Mouse (Mus musculus) stomach, embryonic 15.5 days (tissue): ENCODE results near the gene Tet3. TPM values are rescaled to one million over a fixed set of nuclear protein-coding genes. Genes with fewer than 3 reads are reported as not detected.

Experiments used
- ATAC-seq: fragments of 200-750 bp; cut with Nextera tagmentation; 2 replicates; pipeline ENCODE4 v1.8.0; 2017; ENCODE audit warnings: low read depth, moderate number of reproducible peaks, moderate TSS enrichment; ENCODE audit not compliant: insufficient read depth, low FRiP score
- H3K27ac ChIP-seq: fragments of 300-500 bp; sonication (generic); 2 replicates; pipeline ENCODE4 v1.5.1; 2015; ENCODE audit warnings: mild to moderate bottlenecking, inconsistent platforms
- H3K27me3 ChIP-seq: fragments of 300-500 bp; sonication (generic); replicated peaks from 2 replicates; pipeline ENCODE4 v1.6.1; 2015; ENCODE audit warnings: inconsistent platforms
- H3K36me3 ChIP-seq: fragments of 300-500 bp; sonication (generic); 2 replicates; pipeline ENCODE4 v1.6.1; 2015; ENCODE audit warnings: inconsistent platforms
- H3K4me1 ChIP-seq: fragments of 300-500 bp; sonication (generic); 2 replicates; pipeline ENCODE4 v1.6.1; 2015; ENCODE audit warnings: inconsistent platforms
- H3K4me2 ChIP-seq: fragments of 300-500 bp; sonication (generic); 2 replicates; pipeline ENCODE4 v1.6.1; 2015; ENCODE audit warnings: mild to moderate bottlenecking, inconsistent platforms
- H3K4me3 ChIP-seq: fragments of 300-500 bp; sonication (generic); replicated peaks from 2 replicates; pipeline ENCODE4 v1.5.1; 2015; ENCODE audit warnings: inconsistent platforms
- H3K9ac ChIP-seq: fragments of 300-500 bp; sonication (generic); 2 replicates; pipeline ENCODE4 v1.6.1; 2015; ENCODE audit warnings: inconsistent platforms
- H3K9me3 ChIP-seq: fragments of 300-500 bp; sonication (generic); 2 replicates; pipeline ENCODE4 v1.6.1; 2016; ENCODE audit warnings: inconsistent platforms
- WGBS: fragments of 180-500 bp; shearing (Covaris S2); methylation state at CpG from one replicate; pipeline ENCODE4 v1.1.7; 2015; 5-methylcytosine and 5-hydroxymethylcytosine counted together
- polyA plus RNA-seq: library from polyadenylated mRNA; unstranded; fragments of >200 nt; fragmentation: Nextera tagmentation; extraction: Ambion mirVana; gene quantifications from 2 replicates; pipeline ENCODE4 v1.2.1, GENCODE M21; 2015

The Tet3 gene
- polyA plus RNA-seq, 1 experiment from 2014 or later = 39.6 TPM

GRCm38 (mm10) chr6:83437225-83437624, 21.7 kb downstream of the Tet3 start:
- 86% methylated on average over 3 of the region's 3 CpGs for WGBS
- H3K4me3 ChIP-seq = no peak overlapping the region
- H3K9ac ChIP-seq = no peak overlapping the region
- no peaks in the 10 kb centered on the region for H3K36me3 ChIP-seq
- no peak for ATAC-seq
- no peaks in the 10 kb centered on the region for H3K27me3 ChIP-seq
- H3K9me3 ChIP-seq = no peaks in the 10 kb centered on the region
- H3K4me2 ChIP-seq = no peak overlapping the region
- H3K27ac ChIP-seq = no peak overlapping the region
- H3K4me1 ChIP-seq = peaks cover 61% of the 10 kb centered on the region

GRCm38 (mm10) chr6:83436547-83436946, 22.3 kb downstream of the Tet3 start:
- H3K9ac ChIP-seq = no peak overlapping the region
- 78% methylated on average over 4 of the region's 4 CpGs for WGBS

GRCm38 (mm10) chr6:83435174-83435573, 23.7 kb downstream of the Tet3 start:
- Histone ChIP-seq H3K4me1 (peaks cover 54% of the 10 kb centered on the region), H3K36me3 (no peaks in the 10 kb centered on the region)

More at GRCm38 (mm10) chr6:83436547-83436946, 22.3 kb downstream of the Tet3 start:
- Histone ChIP-seq H3K27me3 (no peaks in the 10 kb centered on the region), H3K36me3 (no peaks in the 10 kb centered on the region), H3K4me1 (peaks cover 59% of the 10 kb centered on the region), H3K4me2 (no peak overlapping the region), H3K9me3 (no peaks in the 10 kb centered on the region), H3K27ac (no peak overlapping the region), H3K4me3 (no peak overlapping the region)
- ATAC-seq = no peak

GRCm38 (mm10) chr6:83433546-83433945, 25.3 kb downstream of the Tet3 start:
- Histone ChIP-seq H3K36me3 (peaks cover 5% of the 10 kb centered on the region; the same call in 1 of the 2 replicates), H3K4me3 (no peak overlapping the region), H3K4me1 (peaks cover 38% of the 10 kb centered on the region), H3K4me2 (no peak overlapping the region), H3K27ac (peak overlapping the region; percentile 28), H3K9me3 (no peaks in the 10 kb centered on the region), H3K9ac (no peak overlapping the region), H3K27me3 (no peaks in the 10 kb centered on the region)
- 68% methylated on average over 4 of the region's 4 CpGs for WGBS
- no peak for ATAC-seq

More at GRCm38 (mm10) chr6:83435174-83435573, 23.7 kb downstream of the Tet3 start:
- no peaks in the 10 kb centered on the region for H3K27me3 ChIP-seq
- H3K27ac ChIP-seq = no peak overlapping the region; the same call in 1 of the 2 replicates
- no peaks in the 10 kb centered on the region for H3K9me3 ChIP-seq
- ATAC-seq = no peak
- no peak overlapping the region for H3K4me2 ChIP-seq
- no peak overlapping the region for H3K9ac ChIP-seq
- no peak overlapping the region for H3K4me3 ChIP-seq
- 51% methylated on average over 5 of the region's 5 CpGs for WGBS

- H3K4me1 ChIP-seq = peaks cover 37% of the 10 kb centered on the region
- WGBS = 71% methylated on average over 7 of the region's 7 CpGs
- no peak overlapping the region for H3K4me2 ChIP-seq
- no peaks in the 10 kb centered on the region for H3K9me3 ChIP-seq
- peak overlapping the region; percentile 28; the same call in 1 of the 2 replicates for H3K27ac ChIP-seq
- no peak overlapping the region for H3K9ac ChIP-seq
- no peak overlapping the region for H3K4me3 ChIP-seq
- H3K36me3 ChIP-seq = peaks cover 5% of the 10 kb centered on the region; the same call in 1 of the 2 replicates
- no peaks in the 10 kb centered on the region for H3K27me3 ChIP-seq
- peak; percentile 63; the same call in 1 of the 2 replicates for ATAC-seq
Observed at GRCm38 (mm10) chr6:83432966-83433365, 25.9 kb downstream of the Tet3 start.

DNA sequence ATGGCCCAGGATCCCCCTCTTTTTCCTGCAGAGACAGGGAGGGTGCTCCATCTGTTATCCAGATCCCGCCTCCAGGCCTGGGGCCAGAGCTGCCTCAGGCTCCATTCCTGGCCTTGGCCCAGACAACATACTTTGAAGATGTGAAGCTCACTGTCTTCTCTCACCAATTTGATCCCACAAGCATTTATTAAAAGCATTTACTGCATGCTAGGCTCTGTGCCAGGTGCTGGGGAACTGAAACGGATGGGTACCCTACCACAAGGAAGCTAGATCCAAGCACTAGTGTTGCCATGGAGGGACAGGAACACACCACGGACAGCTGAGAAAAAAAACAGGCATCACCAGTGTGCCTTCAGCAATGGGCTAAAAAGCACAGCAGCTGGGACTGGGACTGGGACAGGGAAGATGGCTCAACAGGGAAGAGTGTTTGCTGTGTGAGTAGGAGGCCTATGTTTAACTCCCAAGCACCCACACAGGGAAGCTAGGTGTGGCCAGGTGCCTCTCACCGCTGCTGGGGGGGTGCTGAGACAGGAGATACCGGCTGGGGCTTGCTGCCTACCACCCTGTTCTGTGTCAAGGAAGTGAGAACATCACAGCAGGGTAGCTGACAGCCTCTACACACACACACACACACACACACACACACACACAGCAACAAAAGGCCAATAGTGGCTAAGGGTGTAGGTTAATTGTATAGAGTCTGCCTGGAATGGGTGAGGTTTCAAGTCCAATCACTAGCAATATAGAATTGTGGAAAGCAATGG, 30.7 kb downstream of the Tet3 start:
- Histone ChIP-seq H3K4me3 (no peak overlapping the region), H3K27me3 (no peaks in the 10 kb centered on the region), H3K4me2 (no peak overlapping the region; the same call in 1 of the 2 replicates), H3K4me1 (peaks cover 32% of the 10 kb centered on the region), H3K9me3 (no peaks in the 10 kb centered on the region), H3K36me3 (peaks cover 12% of the 10 kb centered on the region; the same call in 1 of the 2 replicates), H3K27ac (peak overlapping the region; percentile 54), H3K9ac (no peak overlapping the region)
- peak; percentile 32; the same call in 1 of the 2 replicates for ATAC-seq
- 36% methylated on average over 5 of the region's 5 CpGs for WGBS

DNA sequence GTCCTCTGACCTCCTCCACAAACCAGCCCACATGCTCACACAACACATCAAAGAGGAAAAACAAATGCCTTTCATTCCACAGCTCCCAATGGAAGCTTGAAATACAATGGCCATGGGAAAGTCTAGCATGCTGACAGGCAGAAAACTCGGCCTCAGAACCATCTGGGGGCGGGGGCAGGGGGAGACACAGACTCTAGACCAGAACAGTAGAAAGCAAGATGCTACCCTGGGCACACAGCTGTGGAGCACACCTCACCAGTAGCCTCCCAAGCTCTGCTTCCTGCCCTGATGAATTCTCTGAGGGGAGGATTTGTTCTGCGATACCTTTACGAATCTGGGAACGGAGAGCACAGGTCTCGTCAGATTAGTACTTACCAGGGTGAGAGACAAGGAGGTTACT, 31.4 kb downstream of the Tet3 start:
- Histone ChIP-seq H3K27me3 (no peaks in the 10 kb centered on the region), H3K4me3 (no peak overlapping the region), H3K4me2 (no peak overlapping the region), H3K4me1 (peaks cover 36% of the 10 kb centered on the region), H3K36me3 (peaks cover 12% of the 10 kb centered on the region; the same call in 1 of the 2 replicates), H3K9ac (no peak overlapping the region), H3K9me3 (no peaks in the 10 kb centered on the region), H3K27ac (peak overlapping the region; percentile 54)
- no peak for ATAC-seq
- WGBS = 66% methylated on average over 6 of the region's 6 CpGs

GRCm38 (mm10) chr6:83426576-83426975, 32.3 kb downstream of the Tet3 start:
- Histone ChIP-seq H3K9ac (no peak overlapping the region), H3K4me2 (no peak overlapping the region), H3K27me3 (no peaks in the 10 kb centered on the region), H3K36me3 (peaks cover 12% of the 10 kb centered on the region; the same call in 1 of the 2 replicates), H3K4me3 (no peak overlapping the region), H3K9me3 (no peaks in the 10 kb centered on the region), H3K27ac (0 out of 2 replicates have a peak overlapping the region, but pooled peaks have one; percentile 54), H3K4me1 (peaks cover 40% of the 10 kb centered on the region)
- 89% methylated on average over 3 of the region's 3 CpGs for WGBS
- ATAC-seq = no peak

GRCm38 (mm10) chr6:83424053-83424404, 34.9 kb downstream of the Tet3 start:
- no peak overlapping the region for H3K9ac ChIP-seq
- H3K36me3 ChIP-seq = 0 out of 2 replicates have a peak, but pooled peaks cover 7% of the 10 kb centered on the region

DNA sequence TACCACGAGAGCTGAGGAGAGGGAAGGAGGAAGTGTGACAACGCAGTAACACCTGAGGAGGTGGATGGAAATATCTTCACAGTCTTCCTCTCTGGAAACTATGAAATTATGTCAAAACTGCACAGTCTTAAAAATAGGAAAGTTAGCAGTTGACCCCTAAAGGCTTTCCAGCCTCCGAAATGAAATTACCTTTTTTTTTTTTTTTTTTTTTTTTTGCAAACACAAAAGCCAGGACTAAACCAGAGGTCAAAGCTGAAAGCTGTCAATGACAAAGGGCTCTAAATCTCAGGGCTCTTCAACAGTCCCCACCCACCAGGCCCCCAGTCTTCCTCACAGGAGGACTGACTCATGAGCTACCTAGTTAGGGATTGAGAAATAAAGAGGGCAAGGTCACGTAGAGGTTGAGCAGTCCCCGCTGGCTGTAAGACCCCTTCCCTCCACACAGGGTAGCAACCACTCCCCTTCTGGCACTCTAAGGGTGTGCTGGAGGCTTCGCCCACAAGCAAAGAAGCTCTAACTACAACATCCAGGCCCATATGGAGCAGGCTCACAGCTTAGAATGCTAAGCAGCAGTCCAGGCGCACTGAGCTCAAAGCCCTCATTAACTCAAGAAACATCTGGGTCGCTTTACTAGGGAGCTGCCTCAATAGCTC, 35.4 kb downstream of the Tet3 start:
- ATAC-seq = no peak
- Histone ChIP-seq H3K4me3 (no peak overlapping the region), H3K4me2 (no peak overlapping the region), H3K27me3 (no peaks in the 10 kb centered on the region), H3K36me3 (0 out of 2 replicates have a peak, but pooled peaks cover 7% of the 10 kb centered on the region), H3K4me1 (peaks cover 48% of the 10 kb centered on the region), H3K27ac (peak overlapping the region; percentile 74), H3K9ac (no peak overlapping the region), H3K9me3 (no peaks in the 10 kb centered on the region)
- 52% methylated on average over 8 of the region's 8 CpGs for WGBS

More at GRCm38 (mm10) chr6:83424053-83424404, 34.9 kb downstream of the Tet3 start:
- Histone ChIP-seq H3K4me1 (peaks cover 48% of the 10 kb centered on the region), H3K9me3 (no peaks in the 10 kb centered on the region), H3K4me3 (no peak overlapping the region), H3K4me2 (no peak overlapping the region), H3K27me3 (no peaks in the 10 kb centered on the region), H3K27ac (peak overlapping the region; percentile 74; the same call in 1 of the 2 replicates)
- WGBS = 68% methylated on average over 4 of the region's 4 CpGs
- ATAC-seq = no peak

GRCm38 (mm10) chr6:83421866-83422649, 36.8 kb downstream of the Tet3 start:
- Histone ChIP-seq H3K4me2 (peak overlapping the region; percentile 2; the same call in 1 of the 2 replicates), H3K4me1 (peaks cover 41% of the 10 kb centered on the region)

More at GRCm38 (mm10) chr6:83421866-83422649, 36.8 kb downstream of the Tet3 start:
- H3K9me3 ChIP-seq = no peaks in the 10 kb centered on the region
- 32% methylated on average over 11 of the region's 11 CpGs for WGBS
- 0 out of 2 replicates have a peak, but pooled peaks cover 4% of the 10 kb centered on the region for H3K36me3 ChIP-seq
- ATAC-seq = peak; percentile 93
- no peak overlapping the region for H3K4me3 ChIP-seq
- peak overlapping the region; percentile 74 for H3K27ac ChIP-seq
- no peaks in the 10 kb centered on the region for H3K27me3 ChIP-seq
- H3K9ac ChIP-seq = no peak overlapping the region
